Mouse (Mus musculus) gastrocnemius, adult 18-20 months (tissue): ENCODE data around the gene Slc16a13. TPM values are rescaled to one million over a fixed set of nuclear protein-coding genes. Genes with fewer than 3 reads are reported as not detected.
"Not testable (repeated sequence)": the region's sequence is repeated elsewhere in the genome, so short reads cannot be mapped to it uniquely, and the experiment has no call there.

Experiments used
- DNase-seq: peaks from one replicate; pipeline ENCODE4 v3.0.0; 2021; ENCODE audit warnings: low spot score
- microRNA-seq: library from miRNA; unstranded; fragments of <30 nt; microRNA quantifications from one replicate; pipeline ENCODE4 v1.2.0, GENCODE M21; 2021
- total RNA-seq, 2 experiments: library from RNA; stranded (reverse); gene quantifications; 2 replicates each; pipeline ENCODE4 v1.2.3; 2021

The Slc16a13 gene
- total RNA-seq, 2 experiments from 2014 or later: 0.14 to 0.50 TPM

GRCm38 (mm10) chr11:70172298-70172697 is 48.6 kb downstream of the Slc16a13 start:
- DNase-seq: no peak

- peak; percentile 28 for DNase-seq
Observed at GRCm38 (mm10) chr11:70171847-70172246, 49.0 kb downstream of the Slc16a13 start.

- DNase-seq: no peak
Observed at GRCm38 (mm10) chr11:70171181-70171580, 49.7 kb downstream of the Slc16a13 start.

- DNase-seq: no peak
Observed at GRCm38 (mm10) chr11:70170291-70170690, 50.6 kb downstream of the Slc16a13 start.

- DNase-seq: not testable (repeated sequence)
Observed at GRCm38 (mm10) chr11:70169471-70169870, 51.4 kb downstream of the Slc16a13 start.

GRCm38 (mm10) chr11:70168136-70168535 is 52.7 kb downstream of the Slc16a13 start:
- DNase-seq: no peak

Small RNA genes within 50 kb of the gene (microRNA-seq; reads per million reads assigned to microRNA genes)
- gene Mir195a: 14,634 reads per million, percentile 94 among the genes with 10 or more reads in this experiment
- not detected for gene Mir497
- not detected for gene Mir497b

Other genes starting within 250 kb of the Slc16a13 start
- 100 to 1,000 TPM; 222 to 237 TPM for gene Ctdnep1, start 239.9 kb downstream of the Slc16a13 start, total RNA-seq
- 10 to 100 TPM; 35.1 to 35.3 TPM for gene Elp5, start 238.5 kb downstream of the Slc16a13 start, total RNA-seq
- gene Gabarap, start 229.9 kb downstream of the Slc16a13 start, total RNA-seq: 100 to 1,000 TPM; 211 to 222 TPM
- 10 to 100 TPM; 18.0 to 19.2 TPM for gene Phf23, start 225.3 kb downstream of the Slc16a13 start, total RNA-seq
- 1 to 10 TPM; 3.5 to 4.3 TPM for gene Dvl2, start 220.5 kb downstream of the Slc16a13 start, total RNA-seq
- gene Acadvl, start 205.7 kb downstream of the Slc16a13 start, total RNA-seq: 100 to 1,000 TPM; 319 to 378 TPM
- 1 to 10 TPM; 3.4 to 5.3 TPM for gene Dlg4, start 204.1 kb downstream of the Slc16a13 start, total RNA-seq
- gene Asgr1, start 167.0 kb downstream of the Slc16a13 start, total RNA-seq: not detected
- gene Asgr2, start 128.4 kb downstream of the Slc16a13 start, total RNA-seq: under 1 TPM in 1 of 2 experiments, not detected in 1; 0.47 TPM
- 1 to 10 TPM in 1 of 2 experiments, under 1 TPM in 1; 0.87 to 2.0 TPM for gene Mgl2, start 90.7 kb downstream of the Slc16a13 start, total RNA-seq
- 1 to 10 TPM; 3.2 to 3.3 TPM for gene Clec10a, start 64.9 kb downstream of the Slc16a13 start, total RNA-seq
- gene Slc16a11, start 8.3 kb downstream of the Slc16a13 start, total RNA-seq: under 1 TPM in 1 of 2 experiments, not detected in 1; 0.50 TPM
- 1 to 10 TPM in 1 of 2 experiments, under 1 TPM in 1; 0.82 to 5.1 TPM for gene Bcl6b, start 8.7 kb upstream of the Slc16a13 start, total RNA-seq
- gene 0610010K14Rik, start 16.9 kb upstream of the Slc16a13 start, total RNA-seq: 10 to 100 TPM; 30.3 to 30.7 TPM
- 1 to 10 TPM; 3.2 to 3.3 TPM for gene Gm21988, start 18.8 kb upstream of the Slc16a13 start, total RNA-seq
- gene Rnasek, start 18.8 kb upstream of the Slc16a13 start, total RNA-seq: 100 to 1,000 TPM; 120 to 133 TPM
- 1 to 10 TPM; 1.2 to 1.5 TPM for gene Alox12, start 34.3 kb upstream of the Slc16a13 start, total RNA-seq
- not detected for gene Alox12e, start 101.6 kb upstream of the Slc16a13 start, total RNA-seq
- under 1 TPM; 0.12 to 0.34 TPM for gene Alox15, start 131.0 kb upstream of the Slc16a13 start, total RNA-seq
- 10 to 100 TPM; 17.9 to 19.2 TPM for gene Pelp1, start 189.0 kb upstream of the Slc16a13 start, total RNA-seq
- gene Arrb2, start 211.6 kb upstream of the Slc16a13 start, total RNA-seq: 1 to 10 TPM; 7.6 to 9.0 TPM
- gene Med11, start 230.9 kb upstream of the Slc16a13 start, total RNA-seq: 1 to 10 TPM; 4.2 to 4.9 TPM
- under 1 TPM; 0.19 to 0.25 TPM for gene Zmynd15, start 238.4 kb upstream of the Slc16a13 start, total RNA-seq
- gene Cxcl16, start 238.9 kb upstream of the Slc16a13 start, total RNA-seq: 1 to 10 TPM in 1 of 2 experiments, under 1 TPM in 1; 0.73 to 1.2 TPM